Mouse (Mus musculus): ENCODE results near the gene Maco1.
"Not testable (repeated sequence)": the region's sequence is repeated elsewhere in the genome, so short reads cannot be mapped to it uniquely, and the experiment has no call there.

Maco1 gene

DNA sequence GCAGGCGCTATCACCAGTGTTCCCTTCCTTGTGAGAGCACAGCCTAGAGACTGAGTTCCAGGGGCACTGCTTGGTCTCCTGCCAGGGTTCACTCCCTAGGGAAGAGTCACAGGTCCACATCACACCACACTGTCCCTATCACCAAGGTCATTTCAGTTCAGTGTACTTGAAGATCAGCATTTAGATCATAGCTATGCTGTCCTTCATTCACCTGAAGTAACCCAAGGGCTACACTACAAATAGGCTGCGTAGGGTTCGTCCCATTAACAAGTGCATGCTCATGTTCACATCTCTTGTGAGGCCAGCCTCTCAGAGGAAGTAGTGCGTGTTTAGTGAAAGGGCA lies 38.9 kb downstream of the Maco1 start:
- no peak for DNase-seq (ENCODE audit: low spot score in 2 of 2)

DNA sequence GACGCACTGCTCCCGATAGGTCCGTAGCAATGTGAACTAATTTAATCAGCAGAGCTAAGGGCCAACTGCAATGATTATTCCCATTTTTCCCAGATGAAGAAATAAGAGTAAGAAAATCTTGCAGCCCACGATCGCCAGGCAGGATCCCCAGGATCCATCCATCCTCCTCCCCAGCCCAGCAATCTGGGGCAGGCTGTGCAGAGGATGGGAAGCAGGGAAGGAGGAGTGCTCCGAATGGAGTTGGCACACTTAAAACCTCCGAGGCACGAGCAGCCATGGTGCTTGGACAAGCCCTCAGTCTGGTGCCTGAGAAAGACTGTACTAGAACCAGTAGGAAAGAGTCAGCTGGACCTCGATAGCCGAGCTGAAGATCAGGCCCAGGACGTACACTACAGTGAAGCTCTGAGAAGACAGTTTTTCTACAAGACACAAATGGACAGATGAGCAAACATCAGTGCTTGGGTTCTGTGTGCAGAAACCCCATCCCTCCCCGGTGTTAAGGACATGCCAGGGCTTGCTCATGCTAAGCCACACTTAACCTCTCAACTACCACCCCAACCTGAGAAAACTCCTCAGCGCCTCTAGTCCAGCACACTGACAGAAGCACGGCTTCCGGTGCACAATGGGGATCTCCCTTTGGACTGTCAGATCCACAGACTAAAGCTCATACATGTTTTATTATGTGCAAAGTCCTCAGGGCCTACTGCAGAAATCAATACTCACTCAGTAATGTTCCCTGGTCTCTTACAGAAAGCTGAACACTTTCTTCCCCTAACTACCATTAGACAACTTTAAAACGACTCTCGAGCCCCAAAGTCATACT lies 39.5 kb downstream of the Maco1 start:
- no peak for DNase-seq (ENCODE audit: low spot score in 2 of 2)

DNA sequence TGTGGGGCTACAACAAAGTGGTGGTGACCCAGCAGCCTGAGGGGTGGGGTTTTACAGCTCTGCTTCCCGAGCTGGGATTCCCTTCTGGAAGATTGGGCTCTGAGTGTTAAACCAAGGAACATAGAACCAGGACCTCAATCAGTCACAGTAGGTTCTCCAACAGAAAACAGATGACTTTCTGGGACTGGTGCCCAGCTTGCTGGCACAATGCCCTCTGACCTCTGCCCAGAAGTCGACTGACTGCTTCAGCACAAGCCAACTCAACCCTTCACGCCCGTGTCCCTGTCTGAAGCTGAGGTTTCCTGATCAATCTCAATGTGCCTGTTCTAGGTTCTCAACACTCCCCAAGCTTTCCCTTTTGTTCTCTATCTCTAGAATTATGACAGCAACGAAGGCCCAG lies 48.4 kb downstream of the Maco1 start:
- DNase-seq (ENCODE audit: low spot score in 2 of 2) = peak in 1 of 2 experiments; percentile 74

- DNase-seq (ENCODE audit: low spot score in 2 of 2) = no peak
These were observed 50.4 kb downstream of the Maco1 start for GRCm38 (mm10) chr4:134802765-134803164.

- no peak for DNase-seq (ENCODE audit: low spot score in 2 of 2)
These were observed 51.0 kb downstream of the Maco1 start for GRCm38 (mm10) chr4:134802155-134802554.

GRCm38 (mm10) chr4:134800693-134801092 lies 52.5 kb downstream of the Maco1 start:
- no peak for DNase-seq (ENCODE audit: low spot score in 2 of 2)

DNA sequence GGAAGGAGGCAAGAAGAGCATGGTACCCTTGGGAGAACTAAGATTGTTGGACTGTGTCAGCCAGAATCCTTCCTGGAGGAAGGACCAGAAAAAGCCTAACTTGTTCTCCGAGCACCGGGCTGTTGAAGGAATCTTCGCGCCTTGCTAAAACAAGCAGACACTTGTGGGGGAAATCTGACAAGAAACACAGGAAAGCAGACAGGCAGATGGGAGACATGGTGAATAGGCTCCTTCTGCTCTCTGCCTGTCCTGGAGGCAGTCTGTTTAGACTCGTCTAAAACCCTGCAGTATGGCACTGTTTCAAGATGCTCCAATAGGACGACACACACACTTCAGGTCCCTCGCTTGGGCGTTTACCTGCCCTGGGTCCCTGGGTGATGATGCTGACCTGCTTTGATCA lies 53.0 kb downstream of the Maco1 start:
- DNase-seq (ENCODE audit: low spot score in 2 of 2) = no peak

DNA sequence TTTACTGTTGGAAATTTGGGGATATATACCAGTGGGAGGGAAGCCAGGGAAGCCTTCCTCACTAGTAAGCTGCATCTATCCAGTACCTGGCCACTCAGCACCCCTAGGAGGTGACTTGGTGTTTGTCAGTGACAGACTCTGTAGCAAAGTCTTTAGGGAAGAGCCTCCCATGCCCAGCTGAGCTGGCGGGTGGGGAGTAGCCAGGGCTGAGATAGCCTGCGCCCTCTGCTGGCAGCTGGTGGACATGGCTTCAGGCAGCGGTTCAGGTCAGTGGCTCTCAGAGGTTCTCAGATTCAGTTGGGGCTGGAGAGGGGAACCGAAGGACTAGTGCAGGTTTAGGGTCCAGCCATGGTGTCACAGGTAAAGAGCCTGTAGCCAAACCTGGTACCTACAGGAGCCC lies 53.9 kb downstream of the Maco1 start:
- DNase-seq (ENCODE audit: low spot score in 2 of 2) = peak; percentile 53 to 75

DNA sequence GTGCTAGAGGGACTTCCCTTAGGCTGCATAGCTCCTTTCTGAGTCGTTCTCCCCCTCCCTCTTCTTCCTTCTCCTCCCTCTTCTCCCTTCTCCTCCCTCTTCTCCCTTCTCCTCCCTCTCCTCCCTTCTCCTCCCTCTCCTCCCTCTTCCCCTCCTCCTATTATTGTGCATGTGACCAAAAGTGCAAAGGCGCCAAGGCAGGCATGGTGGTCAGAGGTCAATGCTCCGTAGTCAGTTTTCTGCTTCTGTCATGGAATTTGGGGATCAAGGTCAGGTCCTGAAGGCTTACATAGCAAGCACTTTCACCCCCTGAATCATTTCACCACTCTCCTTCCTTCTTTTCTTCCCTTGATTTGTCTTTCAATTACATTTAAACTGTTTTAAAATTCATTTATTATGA lies 54.3 kb downstream of the Maco1 start:
- DNase-seq (ENCODE audit: low spot score in 2 of 2) = no peak

DNA sequence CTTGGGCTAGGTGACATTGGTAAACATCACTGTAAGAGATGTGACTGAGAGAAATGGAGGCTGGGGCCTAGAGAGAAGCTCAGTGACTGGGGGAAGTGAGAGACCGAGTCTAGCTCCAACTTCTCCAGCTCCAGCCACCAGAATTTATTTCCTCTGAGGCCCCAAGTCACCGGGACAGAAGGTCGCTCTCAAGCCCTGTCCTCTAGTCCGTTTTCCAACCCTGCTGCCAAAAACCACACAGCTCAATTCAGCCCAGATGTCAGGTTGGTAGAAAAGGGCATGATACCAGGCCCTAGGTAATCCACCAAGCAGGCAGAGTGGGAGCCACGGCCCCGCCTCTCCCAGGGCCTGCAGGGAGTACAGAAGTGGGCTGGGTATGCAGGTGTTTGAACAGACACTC lies 55.5 kb downstream of the Maco1 start:
- DNase-seq (ENCODE audit: low spot score in 2 of 2) = no peak

DNA sequence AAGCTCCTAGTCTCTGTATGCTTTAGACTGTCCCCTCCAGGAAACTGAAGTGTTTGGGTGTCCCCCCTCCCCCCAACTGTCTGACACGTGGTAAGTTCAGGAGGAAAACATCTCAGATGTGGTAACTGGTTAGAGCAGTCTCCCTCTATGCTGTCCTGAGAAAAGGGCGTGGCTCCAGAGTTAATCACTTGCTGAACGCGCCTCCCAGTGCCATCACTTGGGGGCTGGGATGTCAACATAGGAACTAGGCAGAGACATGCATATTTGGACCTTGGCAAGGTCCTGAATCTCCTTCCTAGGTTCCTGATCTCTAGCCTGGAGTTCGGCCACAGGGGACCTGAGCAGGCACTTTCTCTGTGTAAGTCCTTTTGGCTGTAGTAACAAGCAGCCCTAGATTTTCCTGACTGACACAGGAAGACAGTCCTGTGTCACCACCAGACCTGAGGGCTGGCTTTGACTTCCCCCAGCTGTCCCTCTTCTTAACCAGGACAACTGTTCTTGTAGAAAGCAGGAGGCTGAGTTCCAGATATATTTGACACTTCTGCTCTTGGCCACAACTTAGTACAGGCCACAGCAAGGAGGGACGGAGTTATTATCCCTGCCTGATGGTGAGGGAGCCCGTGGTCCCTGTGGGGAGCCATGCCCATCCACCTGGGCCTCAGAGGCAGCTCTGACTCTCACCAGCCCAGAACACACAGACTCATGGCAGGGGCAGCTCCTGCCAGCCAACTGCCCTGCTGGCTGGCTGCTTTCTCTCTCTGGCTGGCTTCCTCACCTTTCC lies 56.4 kb downstream of the Maco1 start:
- no peak for DNase-seq (ENCODE audit: low spot score in 2 of 2)

DNA sequence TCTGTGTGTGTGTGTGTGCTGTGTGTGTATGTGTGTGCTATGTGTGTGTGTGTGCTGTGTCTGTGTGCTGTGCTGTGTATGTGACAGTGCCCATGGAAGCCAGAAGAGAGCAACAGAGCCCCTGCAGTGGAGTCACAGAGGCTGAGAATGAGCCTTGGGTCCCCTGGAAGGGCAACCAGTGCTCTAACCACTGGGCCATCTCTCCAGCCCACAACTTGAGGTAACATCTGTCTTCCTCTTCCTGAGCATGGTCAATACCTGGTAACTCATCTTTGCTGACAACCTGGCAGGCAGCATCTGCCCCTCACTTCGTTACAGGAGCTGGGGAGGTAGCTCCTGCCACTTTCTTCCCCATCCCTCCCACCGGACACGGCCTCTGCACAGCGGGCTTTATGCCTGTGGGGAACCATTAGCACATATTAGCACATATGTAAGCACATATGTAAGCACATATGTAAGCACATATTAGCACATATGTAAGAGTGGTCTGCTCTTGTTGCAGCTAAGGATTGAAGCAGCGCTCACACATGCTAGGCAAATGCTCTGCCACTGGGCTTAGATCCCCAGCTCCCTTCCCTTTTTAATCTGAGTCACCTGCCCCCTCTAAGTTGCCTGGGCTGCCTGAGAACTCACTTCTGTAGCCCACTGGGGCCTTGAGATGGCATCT lies 57.2 kb downstream of the Maco1 start:
- DNase-seq (ENCODE audit: low spot score in 2 of 2) = no peak

- not testable (repeated sequence) for DNase-seq (ENCODE audit: low spot score in 2 of 2)
These were observed 58.2 kb downstream of the Maco1 start for GRCm38 (mm10) chr4:134794959-134795358.

- no peak for DNase-seq (ENCODE audit: low spot score in 2 of 2)
These were observed 59.8 kb downstream of the Maco1 start for GRCm38 (mm10) chr4:134793213-134793956.

DNA sequence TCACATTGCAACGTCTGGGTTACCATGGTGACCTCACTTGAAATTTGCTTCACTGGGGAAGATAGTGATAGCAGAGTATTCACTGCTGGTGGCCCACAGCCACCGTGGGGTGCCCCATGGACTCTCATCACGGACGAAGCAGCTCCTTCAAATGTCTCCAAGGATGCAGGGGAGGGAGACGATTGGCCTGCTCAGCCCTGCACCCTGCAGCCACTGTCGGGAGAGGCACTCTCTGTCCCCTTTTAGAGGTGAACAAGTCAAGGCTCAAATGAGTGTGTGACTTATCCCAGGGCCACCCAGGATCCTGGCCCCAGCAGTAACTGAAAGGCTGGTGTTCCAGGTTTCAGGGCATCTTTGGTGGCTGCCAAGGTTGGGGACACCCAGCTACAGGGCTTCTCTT lies 61.4 kb downstream of the Maco1 start:
- no peak for DNase-seq (ENCODE audit: low spot score in 2 of 2)

GRCm38 (mm10) chr4:134786946-134787345 lies 66.2 kb downstream of the Maco1 start:
- DNase-seq (ENCODE audit: low spot score in 2 of 2) = no peak

DNA sequence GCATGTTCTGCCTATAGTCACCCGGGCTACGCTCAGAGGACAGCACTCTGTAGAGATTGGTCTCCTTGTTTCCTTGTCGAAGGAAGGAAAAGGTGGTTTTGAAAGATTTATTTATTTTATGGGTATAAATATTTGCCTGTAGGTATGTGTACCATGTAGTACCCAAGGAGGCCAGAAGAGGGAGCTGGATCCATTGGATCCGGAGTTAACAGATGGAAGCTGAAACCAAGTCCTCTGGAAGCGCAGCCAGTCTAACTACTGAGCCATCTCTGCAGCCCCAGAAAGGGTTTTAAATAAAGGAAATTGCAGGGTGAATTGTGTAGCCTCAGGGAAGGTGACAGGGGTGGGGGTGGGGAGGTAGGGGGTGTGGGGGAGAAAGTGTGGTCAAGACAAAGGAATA lies 68.4 kb downstream of the Maco1 start:
- DNase-seq (ENCODE audit: low spot score in 2 of 2) = no peak

DNA sequence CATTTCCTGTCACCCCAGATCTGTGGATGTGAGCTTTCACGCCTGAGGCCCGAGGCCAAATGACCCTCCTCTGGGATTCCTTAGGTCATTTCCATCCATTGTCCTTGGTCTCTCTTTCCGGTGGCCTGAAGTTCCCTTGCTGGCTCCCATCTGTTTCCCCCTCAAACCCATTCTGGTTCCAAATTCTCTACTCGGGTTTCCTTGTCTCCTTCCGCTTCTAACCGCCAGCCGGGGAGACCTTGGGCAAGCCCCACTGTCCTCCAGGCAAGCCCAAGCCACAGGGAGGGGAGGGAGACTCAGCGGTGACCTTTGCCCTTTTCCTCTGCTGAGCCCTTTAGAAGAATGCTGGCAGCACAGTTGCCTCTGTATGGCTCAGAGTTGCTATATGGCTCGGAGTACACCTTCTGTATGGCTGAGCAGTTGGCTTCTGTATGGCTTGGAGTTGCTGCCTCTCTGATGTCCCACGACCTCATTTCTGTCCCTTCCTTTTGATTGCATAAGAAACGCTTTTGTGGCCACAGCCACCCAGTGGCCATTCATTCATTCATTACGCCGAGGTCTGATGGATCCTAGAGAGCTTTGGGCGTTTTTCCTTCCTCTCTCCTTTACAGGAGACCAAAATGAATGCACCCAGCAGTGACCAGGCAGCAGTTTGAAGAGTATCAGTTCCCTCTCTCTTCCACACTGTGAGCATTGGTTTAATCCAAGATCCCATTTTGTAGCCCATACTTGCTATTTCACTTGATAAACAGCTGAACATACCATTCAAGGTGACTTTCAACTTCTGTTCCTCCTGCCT lies 73.8 kb downstream of the Maco1 start:
- DNase-seq (ENCODE audit: low spot score in 2 of 2) = no peak

DNA sequence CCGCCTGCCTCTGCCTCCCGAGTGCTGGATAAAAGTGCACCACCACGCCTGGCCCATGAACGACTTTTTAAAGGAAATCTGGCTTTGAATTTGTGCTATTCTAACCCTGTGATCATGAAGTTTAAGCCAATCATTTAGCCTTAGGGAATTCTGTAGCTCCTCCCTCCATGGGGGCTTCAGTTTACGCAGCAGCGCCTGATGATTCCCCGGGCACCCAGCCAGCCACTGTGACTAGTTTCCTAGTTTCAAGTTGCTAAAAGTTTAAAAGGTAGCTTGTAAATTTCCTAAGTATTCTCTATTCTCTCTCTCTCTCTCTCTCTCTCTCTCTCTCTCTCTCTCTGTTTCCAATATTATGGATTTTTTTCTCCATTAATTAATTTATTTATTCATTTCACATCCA lies 76.9 kb downstream of the Maco1 start:
- DNase-seq (ENCODE audit: low spot score in 2 of 2) = no peak

- no peak for DNase-seq (ENCODE audit: low spot score in 2 of 2)
These were observed 77.8 kb downstream of the Maco1 start for GRCm38 (mm10) chr4:134775234-134775944.

- no peak for DNase-seq (ENCODE audit: low spot score in 2 of 2)
These were observed 79.0 kb downstream of the Maco1 start for GRCm38 (mm10) chr4:134774126-134774525.

All from urinary bladder, postnatal 4 days (tissue).